Mouse (Mus musculus) kidney, postnatal 0 days (tissue): ENCODE measurements at regions not wholly inside any gene's neighbourhood (a gene's known extent, or its start where the extent isn't known, plus 50 kb on each side); places are given as distances from the start of the nearest gene placed in this dataset.
"Not testable (repeated sequence)": the region's sequence is repeated elsewhere in the genome, so short reads cannot be mapped to it uniquely, and the experiment has no call there.

ENCODE experiments used
- ATAC-seq: fragments of 200-750 bp; cut with Nextera tagmentation; replicated peaks from 2 replicates; pipeline ENCODE4 v1.8.0; 2017; ENCODE audit warnings: low read depth, moderate number of reproducible peaks, moderate TSS enrichment, moderate library complexity; ENCODE audit not compliant: low FRiP score
- DNase-seq: peaks from one replicate; pipeline ENCODE4 v3.0.0-alpha.2; 2016; ENCODE audit warnings: low spot score
- H3K27ac ChIP-seq: fragments of 300-500 bp; sonication (generic); 2 replicates; pipeline ENCODE4 v1.5.1; 2014; ENCODE audit warnings: mild to moderate bottlenecking
- H3K27me3 ChIP-seq: fragments of 300-500 bp; sonication (generic); 2 replicates; pipeline ENCODE4 v1.6.1; 2014; ENCODE audit warnings: low read length, mixed read lengths; ENCODE audit not compliant: insufficient read depth
- H3K36me3 ChIP-seq: fragments of 300-500 bp; sonication (generic); 2 replicates; pipeline ENCODE4 v1.6.1; 2014; ENCODE audit warnings: low read length, mixed read lengths; ENCODE audit not compliant: insufficient read depth
- H3K4me1 ChIP-seq: fragments of 300-500 bp; sonication (generic); replicated peaks from 2 replicates; pipeline ENCODE4 v1.6.1; 2014; ENCODE audit warnings: antibody characterized with exemption, low read length, mixed read lengths; ENCODE audit not compliant: insufficient read depth
- H3K4me2 ChIP-seq: fragments of 300-500 bp; sonication (generic); 2 replicates; pipeline ENCODE4 v1.6.1; 2014; ENCODE audit warnings: mild to moderate bottlenecking, low read length, moderate library complexity, mixed read lengths
- H3K4me3 ChIP-seq: fragments of 300-500 bp; sonication (generic); replicated peaks from 2 replicates; pipeline ENCODE4 v1.5.1; 2014; ENCODE audit warnings: low read depth, low read length
- H3K9ac ChIP-seq: fragments of 300-500 bp; sonication (generic); 2 replicates; pipeline ENCODE4 v1.6.1; 2014; ENCODE audit warnings: low read depth, low read length
- H3K9me3 ChIP-seq: fragments of 300-500 bp; sonication (generic); replicated peaks from 2 replicates; pipeline ENCODE4 v1.6.1; 2016; ENCODE audit warnings: low read length, inconsistent platforms, mixed read lengths
- CTCF ChIP-seq: IDR thresholded peaks from 2 replicates; pipeline ENCODE4 v1.5.1; 2016; ENCODE audit warnings: antibody characterized with exemption, low read depth, mild to moderate bottlenecking, moderate library complexity
- WGBS: fragments of 180-500 bp; shearing (Covaris S2); extraction: QIAGEN DNeasy Blood & Tissue Kit; methylation state at CpG from one replicate; pipeline ENCODE4 v1.1.7; 2014; 5-methylcytosine and 5-hydroxymethylcytosine counted together

DNA sequence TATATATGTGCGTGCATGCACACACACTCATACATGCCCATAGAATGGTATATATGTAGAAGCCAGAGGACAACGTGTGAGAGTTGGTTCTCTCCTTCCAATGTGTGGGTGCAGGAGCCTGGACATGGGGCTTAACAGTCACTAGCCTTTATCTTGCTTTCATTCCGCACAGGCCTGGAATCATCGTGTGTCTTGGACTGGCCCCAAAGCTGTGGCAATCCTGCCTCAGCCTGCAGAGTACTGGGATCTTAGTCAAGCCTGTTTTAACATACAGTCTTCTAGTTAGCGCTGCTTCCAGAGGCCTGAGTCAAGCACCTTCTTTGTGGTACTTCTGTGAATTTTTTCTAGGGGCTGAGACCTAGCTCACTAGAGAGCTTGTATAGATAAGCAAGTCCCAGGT lies 85.8 kb downstream of the Xrcc2 start:
- TF ChIP-seq CTCF: no peak
- WGBS: 78% methylated on average over 5 of the region's 5 CpGs

DNA sequence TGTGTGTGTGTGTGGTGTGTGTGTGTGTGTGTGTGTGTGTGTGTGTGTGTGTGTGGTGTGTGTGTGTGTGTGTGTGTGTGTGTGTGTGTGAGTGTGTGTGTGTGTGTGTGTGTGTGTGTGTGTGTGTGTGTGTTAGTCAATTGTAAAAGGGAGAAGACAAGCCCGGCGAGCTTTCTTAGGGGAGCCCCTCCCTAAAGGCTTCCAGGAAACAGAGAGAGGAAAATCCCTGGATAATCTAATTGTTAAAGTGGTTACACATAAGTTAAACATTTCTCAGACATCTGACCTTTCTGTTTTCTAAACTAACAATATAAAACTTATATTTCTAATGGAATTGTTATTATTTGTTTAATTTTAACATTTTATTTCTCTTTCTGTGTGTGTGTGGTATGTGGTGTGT lies 86.3 kb downstream of the Xrcc2 start:
- not testable (repeated sequence) for H3K4me2 ChIP-seq, H3K9me3 ChIP-seq, H3K9ac ChIP-seq, ATAC-seq, H3K4me3 ChIP-seq, H3K27ac ChIP-seq, H3K36me3 ChIP-seq, H3K4me1 ChIP-seq, H3K27me3 ChIP-seq
- peak; percentile 4 for DNase-seq
- WGBS: 73% methylated on average over 2 of the region's 2 CpGs

More for the DNA sequence above, 85.8 kb downstream of the Xrcc2 start:
- no peak overlapping the region for H3K27ac ChIP-seq
- H3K4me3 ChIP-seq: no peak overlapping the region
- no peaks in the 10 kb centered on the region for H3K9me3 ChIP-seq
- no peak for ATAC-seq
- DNase-seq: no peak
- no peaks in the 10 kb centered on the region for H3K36me3 ChIP-seq
- H3K4me1 ChIP-seq: no peaks in the 10 kb centered on the region
- H3K27me3 ChIP-seq: no peaks in the 10 kb centered on the region
- H3K4me2 ChIP-seq: no peak overlapping the region
- no peak overlapping the region for H3K9ac ChIP-seq

DNA sequence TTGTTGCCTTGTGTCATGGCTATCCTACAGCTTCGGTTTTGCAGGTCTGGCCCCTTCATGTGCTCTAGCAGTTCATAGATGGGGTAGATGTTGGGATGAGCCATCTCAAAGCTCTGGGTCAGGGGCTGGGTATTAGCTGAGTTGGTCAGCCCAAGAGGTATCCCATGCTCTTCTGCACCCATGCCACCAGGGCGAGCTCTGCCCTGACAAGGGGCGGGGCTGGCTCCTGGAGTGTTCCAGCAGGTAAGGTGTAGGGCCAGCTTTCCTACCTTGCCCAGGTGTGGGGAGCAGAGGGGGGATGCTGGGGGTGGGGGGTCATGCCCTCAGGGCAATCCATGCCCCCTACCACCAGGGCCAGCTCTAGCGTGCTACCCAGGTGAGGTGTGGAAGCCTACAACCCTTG lies 91.0 kb downstream of the Xrcc2 start:
- DNase-seq (no peak), ATAC-seq (0 out of 2 replicates have a peak, but pooled peaks have one; percentile 33)
- no peak overlapping the region for H3K27ac ChIP-seq
- H3K9me3 ChIP-seq: no peaks in the 10 kb centered on the region
- H3K4me1 ChIP-seq: no peaks in the 10 kb centered on the region
- H3K4me2 ChIP-seq: no peak overlapping the region
- no peak overlapping the region for H3K4me3 ChIP-seq
- TF ChIP-seq CTCF: no peak
- no peaks in the 10 kb centered on the region for H3K36me3 ChIP-seq
- H3K9ac ChIP-seq: no peak overlapping the region
- H3K27me3 ChIP-seq: no peaks in the 10 kb centered on the region
- 89% methylated on average over 4 of the region's 4 CpGs for WGBS

DNA sequence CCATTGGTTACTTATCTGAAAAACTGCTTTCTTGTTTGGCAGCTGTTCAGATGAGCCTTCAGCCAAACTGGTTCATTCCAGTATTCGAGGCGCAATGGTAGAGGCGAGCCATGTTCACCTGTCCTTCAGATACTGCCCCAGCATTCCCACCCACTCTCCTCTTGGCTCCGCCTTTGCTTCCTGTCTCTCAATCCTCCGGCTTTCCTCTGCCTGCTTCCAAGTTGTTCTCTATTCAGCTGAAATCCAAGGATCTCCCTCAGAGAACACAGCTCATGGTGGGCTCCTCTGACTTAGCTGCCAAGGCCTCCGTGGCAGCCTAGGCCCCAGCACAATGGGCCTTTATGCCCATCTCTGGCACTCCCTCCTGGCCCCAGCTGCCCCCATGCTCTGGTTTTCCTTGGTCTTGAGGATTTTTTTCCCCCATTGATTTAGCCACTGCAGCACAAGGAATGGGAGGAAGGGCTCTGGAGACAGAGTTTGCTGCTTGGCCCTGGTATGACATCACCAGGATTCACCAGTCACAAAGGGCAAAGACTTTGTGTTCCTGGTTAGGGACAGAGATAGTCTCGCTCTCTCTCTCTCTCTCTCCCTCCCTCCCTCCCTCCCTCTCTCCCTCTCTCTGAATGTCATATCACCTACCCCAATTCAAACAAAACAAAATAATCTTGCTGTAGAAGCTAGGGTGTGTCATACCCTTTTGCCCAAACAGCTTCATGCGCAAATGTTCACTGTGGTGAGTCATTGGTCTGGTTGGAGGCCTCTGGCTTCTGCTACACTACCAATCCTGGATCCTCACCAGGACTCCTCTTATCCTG lies 91.6 kb downstream of the Xrcc2 start:
- Histone ChIP-seq H3K27ac (no peak overlapping the region), H3K4me3 (no peak overlapping the region), H3K27me3 (no peaks in the 10 kb centered on the region), H3K36me3 (no peaks in the 10 kb centered on the region), H3K4me1 (no peaks in the 10 kb centered on the region), H3K9me3 (no peaks in the 10 kb centered on the region), H3K4me2 (no peak overlapping the region), H3K9ac (no peak overlapping the region)
- no peak for TF ChIP-seq CTCF
- WGBS: 70% methylated on average over 8 of the region's 8 CpGs
- no peak for DNase-seq
- ATAC-seq: no peak

DNA sequence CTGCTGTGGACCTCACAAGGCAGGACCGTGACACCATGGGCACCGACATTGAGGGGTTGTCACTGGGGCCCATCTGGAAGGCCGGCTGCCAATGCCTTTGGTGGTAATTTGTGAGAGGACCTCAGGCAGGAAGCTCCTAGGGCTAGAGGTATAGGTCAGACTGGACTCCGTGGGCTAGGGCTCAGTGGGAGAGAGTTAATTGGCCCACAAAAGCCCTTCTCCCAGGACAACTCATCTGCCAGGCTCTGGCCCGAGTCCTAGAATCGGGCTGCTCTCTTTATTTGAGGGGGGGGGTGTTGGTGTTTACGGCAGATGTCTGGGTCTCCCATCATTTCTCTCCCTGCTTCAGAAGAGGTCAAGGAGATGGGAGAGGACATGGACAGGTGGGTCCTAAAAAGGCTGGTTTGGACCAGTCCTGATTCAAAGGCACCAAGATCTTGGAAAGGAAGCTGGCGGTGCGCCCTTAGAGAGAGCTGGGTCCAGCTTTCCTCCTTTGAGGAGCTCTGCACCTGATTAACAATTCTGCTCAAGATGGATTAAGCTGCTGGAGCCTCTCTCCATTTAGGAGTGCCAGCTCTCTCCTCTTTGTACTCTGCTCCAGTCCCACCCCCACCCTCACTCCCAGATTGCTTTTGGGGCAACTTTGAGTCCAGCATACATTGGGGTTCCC lies 93.5 kb downstream of the Xrcc2 start:
- ATAC-seq: no peak
- DNase-seq: no peak
- H3K9me3 ChIP-seq: no peaks in the 10 kb centered on the region
- no peak overlapping the region for H3K4me2 ChIP-seq
- no peak overlapping the region for H3K9ac ChIP-seq
- no peaks in the 10 kb centered on the region for H3K4me1 ChIP-seq
- TF ChIP-seq CTCF: no peak
- WGBS: 83% methylated on average over 9 of the region's 9 CpGs
- H3K4me3 ChIP-seq: no peak overlapping the region
- no peaks in the 10 kb centered on the region for H3K36me3 ChIP-seq
- H3K27me3 ChIP-seq: no peaks in the 10 kb centered on the region
- H3K27ac ChIP-seq: no peak overlapping the region

DNA sequence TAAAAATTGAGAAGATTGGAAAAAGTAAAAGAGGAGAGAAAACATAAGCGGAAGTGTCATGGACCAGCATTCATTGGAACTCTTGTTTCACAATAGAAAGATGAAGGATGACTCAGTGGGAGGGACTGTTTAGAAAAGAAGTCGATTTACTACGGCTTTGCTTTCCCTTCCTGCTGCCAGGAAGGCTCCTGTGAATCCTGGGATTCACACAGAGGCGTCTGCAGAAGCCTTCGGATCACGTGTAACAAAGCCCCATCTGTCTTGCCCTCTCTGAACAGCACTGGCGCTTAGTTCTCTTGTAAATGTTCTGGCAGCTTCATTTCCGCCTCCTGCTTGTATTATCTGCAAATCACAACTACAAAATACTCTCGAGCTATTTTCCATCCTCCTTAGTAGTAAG lies 94.0 kb downstream of the Cct8l1 start:
- H3K4me1 ChIP-seq: no peaks in the 10 kb centered on the region
- TF ChIP-seq CTCF: no peak
- H3K9ac ChIP-seq: no peak overlapping the region
- no peaks in the 10 kb centered on the region for H3K9me3 ChIP-seq
- H3K4me3 ChIP-seq: no peak overlapping the region
- ATAC-seq: no peak
- no peak overlapping the region for H3K4me2 ChIP-seq
- no peaks in the 10 kb centered on the region for H3K36me3 ChIP-seq
- H3K27me3 ChIP-seq: no peaks in the 10 kb centered on the region
- no peak overlapping the region for H3K27ac ChIP-seq
- 23% methylated on average over 9 of the region's 9 CpGs for WGBS
- peak; percentile 6 for DNase-seq
